Mouse (Mus musculus): ENCODE results near the gene Slc44a5. TPM values are rescaled to one million over a fixed set of nuclear protein-coding genes. Genes with fewer than 3 reads are reported as not detected.

Slc44a5 gene
- polyA plus RNA-seq, 1 experiment from 2014 or later: 9.2 TPM

DNA sequence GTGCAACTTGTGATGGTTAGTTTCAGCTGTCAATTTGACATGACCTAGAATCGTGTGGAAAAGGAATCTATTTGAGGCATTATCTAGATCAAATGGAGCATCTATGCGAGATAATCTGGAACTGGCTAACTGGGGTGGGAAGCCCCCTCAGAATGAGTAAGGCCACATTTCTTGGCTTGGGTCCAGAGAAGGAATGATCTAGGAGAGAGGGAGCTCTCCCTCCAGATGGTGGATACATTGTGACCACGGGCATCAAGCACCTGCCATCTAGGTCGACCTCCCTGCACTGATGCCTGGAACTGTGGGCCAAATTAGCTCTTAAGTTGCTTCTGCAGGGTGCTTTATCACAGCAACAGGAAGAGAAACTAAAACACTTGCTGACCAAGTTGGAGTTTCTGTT is 155.8 kb downstream of the Slc44a5 start:
- Histone ChIP-seq H3K9ac (replicated peaks; ENCODE audit: low read depth, low read length) (no peak overlapping the region), H3K27ac (ENCODE audit: low read depth, low read length) (no peak overlapping the region), H3K9me3 (ENCODE audit: control insufficient read depth, low read length) (no peaks in the 10 kb centered on the region), H3K36me3 (ENCODE audit: control insufficient read depth, insufficient read depth, low read length) (no peaks in the 10 kb centered on the region), H3K4me2 (ENCODE audit: low read depth, low read length) (no peak overlapping the region), H3K4me3 (ENCODE audit: low read depth, low read length) (no peak overlapping the region), H3K27me3 (ENCODE audit: control insufficient read depth, insufficient read depth, low read length) (no peaks in the 10 kb centered on the region), H3K4me1 (ENCODE audit: control insufficient read depth, insufficient read depth, low read length) (no peaks in the 10 kb centered on the region)
- ATAC-seq (ENCODE audit: low read depth): no peak
- WGBS: 69% methylated on average over 4 of the region's 4 CpGs

DNA sequence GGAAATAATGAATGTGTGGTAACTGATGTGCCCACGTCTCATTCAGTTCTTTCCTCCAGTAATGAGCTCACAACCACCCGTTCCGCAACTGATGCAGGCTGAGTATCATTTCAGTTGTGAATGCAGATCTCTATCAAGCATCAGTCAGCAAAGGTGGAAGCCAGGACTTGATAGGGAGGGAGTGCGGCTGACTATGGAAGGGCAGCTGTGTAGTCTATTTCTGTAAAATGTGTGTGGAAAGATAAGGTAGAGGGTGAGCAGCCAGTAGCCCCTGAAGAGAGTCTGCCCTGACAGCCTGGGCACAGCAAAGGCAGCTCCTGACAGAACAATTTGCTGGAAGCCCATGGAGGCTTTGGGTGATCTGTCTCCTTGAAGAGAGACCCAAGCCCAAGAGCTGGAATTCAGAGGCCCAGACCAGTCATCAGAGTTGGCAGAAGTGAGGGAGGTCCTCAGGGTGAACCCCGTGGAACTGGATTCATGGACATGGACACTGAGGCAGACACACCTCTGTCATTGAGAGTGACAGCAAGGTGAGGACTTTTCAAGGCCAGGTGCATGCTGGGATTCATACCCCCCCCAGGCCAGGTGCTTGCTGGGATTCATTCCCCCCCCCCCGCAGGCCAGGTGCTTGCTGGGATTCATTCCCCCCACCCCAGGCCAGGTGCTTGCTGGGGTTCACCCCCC is 157.3 kb downstream of the Slc44a5 start:
- WGBS: 93% methylated on average over 5 of the region's 6 CpGs
- Histone ChIP-seq H3K4me3 (ENCODE audit: low read depth, low read length) (no peak overlapping the region), H3K9ac (replicated peaks; ENCODE audit: low read depth, low read length) (no peak overlapping the region), H3K27me3 (ENCODE audit: control insufficient read depth, insufficient read depth, low read length) (no peaks in the 10 kb centered on the region), H3K27ac (ENCODE audit: low read depth, low read length) (no peak overlapping the region), H3K4me1 (ENCODE audit: control insufficient read depth, insufficient read depth, low read length) (no peaks in the 10 kb centered on the region), H3K4me2 (ENCODE audit: low read depth, low read length) (no peak overlapping the region), H3K36me3 (ENCODE audit: control insufficient read depth, insufficient read depth, low read length) (no peaks in the 10 kb centered on the region), H3K9me3 (ENCODE audit: control insufficient read depth, low read length) (no peaks in the 10 kb centered on the region)
- no peak for ATAC-seq (ENCODE audit: low read depth)

- Histone ChIP-seq H3K4me3 (ENCODE audit: low read depth, low read length) (no peak overlapping the region), H3K9ac (replicated peaks; ENCODE audit: low read depth, low read length) (no peak overlapping the region), H3K27ac (ENCODE audit: low read depth, low read length) (no peak overlapping the region), H3K27me3 (ENCODE audit: control insufficient read depth, insufficient read depth, low read length) (no peaks in the 10 kb centered on the region), H3K4me1 (ENCODE audit: control insufficient read depth, insufficient read depth, low read length) (no peaks in the 10 kb centered on the region), H3K4me2 (ENCODE audit: low read depth, low read length) (no peak overlapping the region), H3K36me3 (ENCODE audit: control insufficient read depth, insufficient read depth, low read length) (no peaks in the 10 kb centered on the region), H3K9me3 (ENCODE audit: control insufficient read depth, low read length) (no peaks in the 10 kb centered on the region)
- WGBS: 86% methylated on average over 6 of the region's 6 CpGs
- no peak for ATAC-seq (ENCODE audit: low read depth)
Measured at GRCm38 (mm10) chr3:154133986-154134385, 160.8 kb downstream of the Slc44a5 start.

- WGBS: 81% methylated on average over 2 of the region's 2 CpGs
- Histone ChIP-seq H3K4me1 (ENCODE audit: control insufficient read depth, insufficient read depth, low read length) (no peaks in the 10 kb centered on the region), H3K27me3 (ENCODE audit: control insufficient read depth, insufficient read depth, low read length) (no peaks in the 10 kb centered on the region), H3K27ac (ENCODE audit: low read depth, low read length) (no peak overlapping the region), H3K4me2 (ENCODE audit: low read depth, low read length) (no peak overlapping the region), H3K9me3 (ENCODE audit: control insufficient read depth, low read length) (no peaks in the 10 kb centered on the region), H3K36me3 (ENCODE audit: control insufficient read depth, insufficient read depth, low read length) (no peaks in the 10 kb centered on the region), H3K9ac (replicated peaks; ENCODE audit: low read depth, low read length) (no peak overlapping the region), H3K4me3 (ENCODE audit: low read depth, low read length) (no peak overlapping the region)
- ATAC-seq (ENCODE audit: low read depth): no peak
Measured at GRCm38 (mm10) chr3:154134701-154135100, 161.5 kb downstream of the Slc44a5 start.

GRCm38 (mm10) chr3:154136501-154136900 is 163.3 kb downstream of the Slc44a5 start:
- 78% methylated on average over 3 of the region's 3 CpGs for WGBS
- Histone ChIP-seq H3K4me3 (ENCODE audit: low read depth, low read length) (no peak overlapping the region), H3K4me2 (ENCODE audit: low read depth, low read length) (no peak overlapping the region), H3K27ac (ENCODE audit: low read depth, low read length) (no peak overlapping the region), H3K36me3 (ENCODE audit: control insufficient read depth, insufficient read depth, low read length) (no peaks in the 10 kb centered on the region), H3K4me1 (ENCODE audit: control insufficient read depth, insufficient read depth, low read length) (no peaks in the 10 kb centered on the region), H3K27me3 (ENCODE audit: control insufficient read depth, insufficient read depth, low read length) (no peaks in the 10 kb centered on the region), H3K9me3 (ENCODE audit: control insufficient read depth, low read length) (no peaks in the 10 kb centered on the region), H3K9ac (replicated peaks; ENCODE audit: low read depth, low read length) (no peak overlapping the region)
- ATAC-seq (ENCODE audit: low read depth): no peak

GRCm38 (mm10) chr3:154141346-154141745 is 168.1 kb downstream of the Slc44a5 start:
- Histone ChIP-seq H3K27me3 (ENCODE audit: control insufficient read depth, insufficient read depth, low read length) (no peaks in the 10 kb centered on the region), H3K4me3 (ENCODE audit: low read depth, low read length) (no peak overlapping the region), H3K36me3 (ENCODE audit: control insufficient read depth, insufficient read depth, low read length) (no peaks in the 10 kb centered on the region), H3K4me1 (ENCODE audit: control insufficient read depth, insufficient read depth, low read length) (no peaks in the 10 kb centered on the region), H3K9ac (replicated peaks; ENCODE audit: low read depth, low read length) (no peak overlapping the region), H3K27ac (ENCODE audit: low read depth, low read length) (no peak overlapping the region), H3K4me2 (ENCODE audit: low read depth, low read length) (no peak overlapping the region), H3K9me3 (ENCODE audit: control insufficient read depth, low read length) (no peaks in the 10 kb centered on the region)
- ATAC-seq (ENCODE audit: low read depth): no peak
- 81% methylated on average over 4 of the region's 4 CpGs for WGBS

DNA sequence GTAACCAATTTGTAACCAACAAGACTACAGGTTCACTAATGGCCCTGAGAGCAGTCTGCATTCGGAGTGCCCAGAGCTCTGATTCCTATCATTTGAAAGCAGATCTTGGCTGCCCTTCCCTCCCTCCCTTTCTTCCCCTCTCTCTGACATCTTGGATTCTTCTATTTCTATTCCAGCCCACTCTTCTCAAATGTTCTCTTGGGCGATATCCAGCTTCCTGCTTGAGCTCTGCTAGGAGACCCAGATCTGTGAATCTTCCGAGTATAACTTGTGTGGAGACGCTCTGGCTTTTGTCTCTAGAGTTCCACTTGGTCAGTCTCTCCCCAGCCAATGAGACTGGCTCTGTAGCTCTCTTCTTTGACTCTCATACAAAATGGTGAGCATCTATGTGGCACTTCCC is 169.4 kb downstream of the Slc44a5 start:
- H3K9ac ChIP-seq (replicated peaks; ENCODE audit: low read depth, low read length): no peak overlapping the region
- no peak overlapping the region for H3K27ac ChIP-seq (ENCODE audit: low read depth, low read length)
- WGBS: 91% methylated on average over 4 of the region's 4 CpGs
- no peaks in the 10 kb centered on the region for H3K36me3 ChIP-seq (ENCODE audit: control insufficient read depth, insufficient read depth, low read length)
- H3K4me2 ChIP-seq (ENCODE audit: low read depth, low read length): no peak overlapping the region
- no peak for ATAC-seq (ENCODE audit: low read depth)
- no peak overlapping the region for H3K4me3 ChIP-seq (ENCODE audit: low read depth, low read length)
- H3K27me3 ChIP-seq (ENCODE audit: control insufficient read depth, insufficient read depth, low read length): no peaks in the 10 kb centered on the region
- H3K9me3 ChIP-seq (ENCODE audit: control insufficient read depth, low read length): no peaks in the 10 kb centered on the region
- H3K4me1 ChIP-seq (ENCODE audit: control insufficient read depth, insufficient read depth, low read length): no peaks in the 10 kb centered on the region

GRCm38 (mm10) chr3:154145750-154146149 is 172.5 kb downstream of the Slc44a5 start:
- no peak for ATAC-seq (ENCODE audit: low read depth)
- H3K9me3 ChIP-seq (ENCODE audit: control insufficient read depth, low read length): no peaks in the 10 kb centered on the region
- H3K9ac ChIP-seq (replicated peaks; ENCODE audit: low read depth, low read length): no peak overlapping the region
- no peak overlapping the region for H3K4me2 ChIP-seq (ENCODE audit: low read depth, low read length)
- no peak overlapping the region for H3K4me3 ChIP-seq (ENCODE audit: low read depth, low read length)
- 65% methylated on average over 4 of the region's 4 CpGs for WGBS
- H3K4me1 ChIP-seq (ENCODE audit: control insufficient read depth, insufficient read depth, low read length): no peaks in the 10 kb centered on the region
- no peaks in the 10 kb centered on the region for H3K27me3 ChIP-seq (ENCODE audit: control insufficient read depth, insufficient read depth, low read length)
- no peaks in the 10 kb centered on the region for H3K36me3 ChIP-seq (ENCODE audit: control insufficient read depth, insufficient read depth, low read length)
- no peak overlapping the region for H3K27ac ChIP-seq (ENCODE audit: low read depth, low read length)

- no peak for ATAC-seq (ENCODE audit: low read depth)
- Histone ChIP-seq H3K27ac (ENCODE audit: low read depth, low read length) (no peak overlapping the region), H3K4me1 (ENCODE audit: control insufficient read depth, insufficient read depth, low read length) (no peaks in the 10 kb centered on the region), H3K36me3 (ENCODE audit: control insufficient read depth, insufficient read depth, low read length) (no peaks in the 10 kb centered on the region), H3K9me3 (ENCODE audit: control insufficient read depth, low read length) (no peaks in the 10 kb centered on the region), H3K27me3 (ENCODE audit: control insufficient read depth, insufficient read depth, low read length) (no peaks in the 10 kb centered on the region), H3K4me3 (ENCODE audit: low read depth, low read length) (no peak overlapping the region), H3K4me2 (ENCODE audit: low read depth, low read length) (no peak overlapping the region), H3K9ac (replicated peaks; ENCODE audit: low read depth, low read length) (no peak overlapping the region)
- WGBS: 86% methylated on average over 4 of the region's 4 CpGs
Measured at GRCm38 (mm10) chr3:154149778-154150177, 176.5 kb downstream of the Slc44a5 start.
